Mouse (Mus musculus): ENCODE results near the gene Lpxn.

The Lpxn gene

GRCm38 (mm10) chr19:12805730-12806129 lies 9.7 kb downstream of the Lpxn start:
- no peak for DNase-seq

- DNase-seq: no peak
Observed at GRCm38 (mm10) chr19:12806214-12806613, 10.2 kb downstream of the Lpxn start.

GRCm38 (mm10) chr19:12812644-12813364 lies 16.8 kb downstream of the Lpxn start:
- no peak for DNase-seq

- no peak for DNase-seq
Observed at GRCm38 (mm10) chr19:12813883-12814282, 17.9 kb downstream of the Lpxn start.

GRCm38 (mm10) chr19:12818507-12818906 lies 22.5 kb downstream of the Lpxn start:
- DNase-seq: peak in 1 of 2 experiments; percentile 29

GRCm38 (mm10) chr19:12820383-12820782 lies 24.4 kb downstream of the Lpxn start:
- peak; percentile 69 to 72 for DNase-seq

- peak; percentile 30 to 40 for DNase-seq
Observed at GRCm38 (mm10) chr19:12824549-12824948, 28.6 kb downstream of the Lpxn start.

- no peak for DNase-seq
Observed at GRCm38 (mm10) chr19:12830823-12831430, 34.9 kb downstream of the Lpxn start.

- DNase-seq: no peak
Observed at GRCm38 (mm10) chr19:12831559-12831958, 35.6 kb downstream of the Lpxn start.

- peak; percentile 8 to 23 for DNase-seq
Observed at GRCm38 (mm10) chr19:12833625-12834024, 37.6 kb downstream of the Lpxn start.

- DNase-seq: no peak
Observed at GRCm38 (mm10) chr19:12838507-12838906, 42.5 kb downstream of the Lpxn start.

- no peak for DNase-seq
Observed at GRCm38 (mm10) chr19:12846382-12846781, 50.4 kb downstream of the Lpxn start, which contains the start of gene Gm5244. Gene Gm5244, plus strand, starts transcription at chr19:12846682.

GRCm38 (mm10) chr19:12856983-12857382 lies 61.0 kb downstream of the Lpxn start, which contains the start of gene Olfr1444:
Gene Olfr1444, plus strand, starts transcription at chr19:12857283.
- no peak for DNase-seq

All from B cell, adult 2 months (primary cell).